Mouse (Mus musculus): ENCODE measurements around the gene Plekhf1. TPM values are rescaled to one million over a fixed set of nuclear protein-coding genes. Genes with fewer than 3 reads are reported as not detected.

Gene Plekhf1
- polyA plus RNA-seq, 1 experiment, result 1.6 TPM

- H3K36me3 ChIP-seq (ENCODE audit: control insufficient read depth, insufficient read depth, low read length), result peaks cover 5% of the 10 kb centered on the region; the same call in 1 of the 2 replicates
- peak; percentile 64 to 82 for DNase-seq (ENCODE audit: low read depth in 1 of 2, low spot score in 2 of 2)
- H3K4me1 ChIP-seq (ENCODE audit: control insufficient read depth, insufficient read depth, insufficient read length), result no peaks in the 10 kb centered on the region
- no peaks in the 10 kb centered on the region for H3K27me3 ChIP-seq (ENCODE audit: control insufficient read depth, insufficient read depth, low read length)
- WGBS, result 3% methylated on average over 28 of the region's 28 CpGs
- TF ChIP-seq POLR2A (IDR thresholded peaks at IDR 0.05; ENCODE audit: low read depth, low read length) (no peak), CTCF (IDR thresholded peaks at IDR 0.05; ENCODE audit: extremely low read depth, insufficient read depth, insufficient read length, insufficient replicate concordance) (peak; percentile 100)
- H3K4me3 ChIP-seq (ENCODE audit: extremely low read depth, insufficient read depth, insufficient read length), result no peak overlapping the region
- H3K27ac ChIP-seq (ENCODE audit: insufficient read depth, low read length), result no peak overlapping the region
These were observed 27.1 kb downstream of the Plekhf1 start for GRCm38 (mm10) chr7:38200606-38201289.

DNA sequence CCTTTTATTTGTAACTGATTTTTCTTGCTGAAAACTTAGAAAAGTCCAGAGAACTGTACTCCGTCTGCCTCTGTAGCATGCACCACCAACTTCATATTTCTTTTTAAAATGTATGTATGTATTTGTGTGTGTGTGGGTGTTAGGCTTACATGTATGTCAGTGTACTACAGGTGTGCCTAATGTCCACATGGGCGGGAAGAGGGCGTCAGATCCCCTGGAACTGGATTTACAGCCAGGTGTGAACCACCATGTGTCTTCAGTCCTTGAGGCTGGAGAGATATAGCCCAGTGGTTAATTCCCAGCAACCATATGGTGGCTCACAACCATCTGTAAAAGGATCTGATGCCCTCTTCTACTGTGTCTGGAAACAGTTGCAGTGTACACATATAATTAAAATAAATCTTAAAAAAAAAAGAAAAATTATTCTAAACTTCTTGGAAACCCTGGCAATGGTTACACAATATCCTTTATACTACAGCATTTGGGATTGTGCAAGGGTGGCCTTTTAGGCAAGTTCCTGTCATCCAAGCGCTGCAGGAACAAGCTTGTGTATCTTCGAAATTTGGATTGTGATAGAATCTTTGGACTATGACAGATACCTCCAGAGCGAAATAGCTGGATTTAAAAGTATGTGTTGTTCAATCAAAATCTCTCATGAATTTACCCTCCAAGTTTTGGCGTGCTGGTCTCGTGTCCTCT lies 27.8 kb downstream of the Plekhf1 start:
- H3K36me3 ChIP-seq (ENCODE audit: control insufficient read depth, insufficient read depth, low read length), result peaks cover 7% of the 10 kb centered on the region; the same call in 1 of the 2 replicates
- 73% methylated on average over 8 of the region's 8 CpGs for WGBS
- H3K27me3 ChIP-seq (ENCODE audit: control insufficient read depth, insufficient read depth, low read length), result no peaks in the 10 kb centered on the region
- TF ChIP-seq POLR2A (IDR thresholded peaks at IDR 0.05; ENCODE audit: low read depth, low read length) (no peak), CTCF (IDR thresholded peaks at IDR 0.05; ENCODE audit: extremely low read depth, insufficient read depth, insufficient read length, insufficient replicate concordance) (no peak)
- no peak overlapping the region for H3K27ac ChIP-seq (ENCODE audit: insufficient read depth, low read length)
- no peaks in the 10 kb centered on the region for H3K4me1 ChIP-seq (ENCODE audit: control insufficient read depth, insufficient read depth, insufficient read length)
- DNase-seq (ENCODE audit: low read depth in 1 of 2, low spot score in 2 of 2), result no peak
- H3K4me3 ChIP-seq (ENCODE audit: extremely low read depth, insufficient read depth, insufficient read length), result no peak overlapping the region

DNA sequence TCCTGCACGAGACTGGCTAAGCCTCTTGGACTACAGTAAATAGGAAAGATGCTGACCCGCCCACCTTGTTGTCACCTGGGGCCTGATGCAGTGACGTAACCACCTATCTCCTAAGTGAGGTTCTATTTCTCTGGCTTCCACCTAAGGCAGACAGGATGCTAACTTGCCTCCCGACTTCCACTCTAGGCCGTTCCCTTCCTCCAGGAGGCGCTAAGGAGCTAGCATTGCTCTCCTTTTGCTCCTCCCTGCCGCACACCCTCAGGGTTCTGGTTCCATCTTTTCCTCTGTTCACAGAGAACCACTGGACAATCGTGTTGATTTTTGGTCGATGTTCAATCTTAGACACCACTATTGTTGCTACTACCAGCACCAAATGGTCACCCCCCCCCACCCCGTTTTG lies 36.2 kb downstream of the Plekhf1 start:
- Histone ChIP-seq H3K36me3 (ENCODE audit: control insufficient read depth, insufficient read depth, low read length) (peaks cover 6% of the 10 kb centered on the region; the same call in 1 of the 2 replicates), H3K4me3 (ENCODE audit: extremely low read depth, insufficient read depth, insufficient read length) (no peak overlapping the region), H3K27ac (ENCODE audit: insufficient read depth, low read length) (no peak overlapping the region), H3K27me3 (ENCODE audit: control insufficient read depth, insufficient read depth, low read length) (no peaks in the 10 kb centered on the region), H3K4me1 (ENCODE audit: control insufficient read depth, insufficient read depth, insufficient read length) (peaks cover 26% of the 10 kb centered on the region)
- no peak for DNase-seq (ENCODE audit: low read depth in 1 of 2, low spot score in 2 of 2)
- 85% methylated on average over 10 of the region's 10 CpGs for WGBS
- TF ChIP-seq POLR2A (IDR thresholded peaks at IDR 0.05; ENCODE audit: low read depth, low read length) (no peak), CTCF (IDR thresholded peaks at IDR 0.05; ENCODE audit: extremely low read depth, insufficient read depth, insufficient read length, insufficient replicate concordance) (peak; percentile 17; the same call in 1 of the 2 replicates)

DNA sequence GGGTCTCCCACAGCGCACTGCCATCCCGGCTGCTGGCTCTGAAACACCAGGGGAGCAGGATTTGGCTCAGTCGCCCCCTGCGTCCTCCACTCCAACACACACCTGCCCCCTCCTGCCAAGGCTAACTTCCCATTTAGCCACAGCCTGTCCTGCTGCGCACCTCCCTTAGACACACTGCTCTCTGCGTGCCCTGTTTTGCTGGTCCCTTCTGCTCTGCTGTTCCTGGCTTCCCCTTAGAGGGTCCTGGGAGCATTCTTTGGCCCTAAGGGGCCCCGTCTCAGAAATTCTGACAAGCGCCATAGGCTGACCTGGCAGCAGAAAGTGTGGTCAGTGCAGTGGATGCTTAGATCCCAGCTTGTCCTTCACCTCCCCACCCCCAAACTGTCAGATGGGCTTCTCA lies 36.7 kb downstream of the Plekhf1 start:
- Histone ChIP-seq H3K4me3 (ENCODE audit: extremely low read depth, insufficient read depth, insufficient read length) (no peak overlapping the region), H3K36me3 (ENCODE audit: control insufficient read depth, insufficient read depth, low read length) (peaks cover 6% of the 10 kb centered on the region; the same call in 1 of the 2 replicates), H3K4me1 (ENCODE audit: control insufficient read depth, insufficient read depth, insufficient read length) (peaks cover 27% of the 10 kb centered on the region), H3K27ac (ENCODE audit: insufficient read depth, low read length) (no peak overlapping the region), H3K27me3 (ENCODE audit: control insufficient read depth, insufficient read depth, low read length) (no peaks in the 10 kb centered on the region)
- WGBS, result 97% methylated on average over 8 of the region's 8 CpGs
- DNase-seq (ENCODE audit: low read depth in 1 of 2, low spot score in 2 of 2), result no peak
- TF ChIP-seq CTCF (IDR thresholded peaks at IDR 0.05; ENCODE audit: extremely low read depth, insufficient read depth, insufficient read length, insufficient replicate concordance) (no peak), POLR2A (IDR thresholded peaks at IDR 0.05; ENCODE audit: low read depth, low read length) (no peak)

DNA sequence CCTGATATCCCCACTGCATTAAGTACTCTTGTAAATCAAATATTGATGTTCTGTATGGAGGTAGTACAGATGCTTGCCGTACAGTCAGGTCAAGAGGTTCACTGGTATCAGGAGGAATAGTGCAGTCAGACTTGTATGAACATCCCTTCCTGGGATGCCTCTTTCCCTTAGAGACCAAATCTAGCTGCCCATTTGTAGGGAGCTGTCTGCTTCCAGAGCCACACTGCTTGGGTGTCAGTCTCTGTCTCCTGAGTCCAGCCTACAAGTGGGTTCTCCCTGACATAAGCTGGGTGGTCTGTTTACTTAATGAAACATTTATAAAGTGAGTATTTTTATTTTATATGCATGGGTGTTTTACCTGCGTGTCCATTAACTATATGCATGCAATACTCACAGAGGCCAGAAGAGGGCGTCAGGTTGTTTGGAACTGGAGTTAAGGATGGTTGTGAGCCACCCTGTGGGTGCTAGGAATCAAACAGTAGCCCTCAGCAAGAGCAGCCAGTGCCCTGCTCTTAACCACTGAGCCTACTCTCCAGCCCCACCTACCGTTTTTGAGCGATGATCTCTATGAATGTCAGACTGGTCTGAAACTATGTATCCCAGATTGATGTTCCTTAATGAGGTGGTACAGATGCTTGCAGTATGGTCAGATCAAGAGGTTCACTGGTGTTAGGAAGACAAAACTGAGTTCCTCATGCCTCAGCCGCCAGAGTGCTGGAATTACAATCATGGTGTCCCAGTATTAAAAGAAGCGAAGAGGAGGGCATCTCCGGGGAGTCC lies 37.6 kb downstream of the Plekhf1 start:
- H3K4me3 ChIP-seq (ENCODE audit: extremely low read depth, insufficient read depth, insufficient read length), result no peak overlapping the region
- H3K4me1 ChIP-seq (ENCODE audit: control insufficient read depth, insufficient read depth, insufficient read length), result peaks cover 32% of the 10 kb centered on the region
- H3K27ac ChIP-seq (ENCODE audit: insufficient read depth, low read length), result peak overlapping the region; percentile 84; the same call in 1 of the 2 replicates
- H3K36me3 ChIP-seq (ENCODE audit: control insufficient read depth, insufficient read depth, low read length), result peaks cover 6% of the 10 kb centered on the region; the same call in 1 of the 2 replicates
- no peaks in the 10 kb centered on the region for H3K27me3 ChIP-seq (ENCODE audit: control insufficient read depth, insufficient read depth, low read length)
- no peak for DNase-seq (ENCODE audit: low read depth in 1 of 2, low spot score in 2 of 2)
- no peak for TF ChIP-seq POLR2A (IDR thresholded peaks at IDR 0.05; ENCODE audit: low read depth, low read length)
- 94% methylated on average over 8 of the region's 8 CpGs for WGBS

DNA sequence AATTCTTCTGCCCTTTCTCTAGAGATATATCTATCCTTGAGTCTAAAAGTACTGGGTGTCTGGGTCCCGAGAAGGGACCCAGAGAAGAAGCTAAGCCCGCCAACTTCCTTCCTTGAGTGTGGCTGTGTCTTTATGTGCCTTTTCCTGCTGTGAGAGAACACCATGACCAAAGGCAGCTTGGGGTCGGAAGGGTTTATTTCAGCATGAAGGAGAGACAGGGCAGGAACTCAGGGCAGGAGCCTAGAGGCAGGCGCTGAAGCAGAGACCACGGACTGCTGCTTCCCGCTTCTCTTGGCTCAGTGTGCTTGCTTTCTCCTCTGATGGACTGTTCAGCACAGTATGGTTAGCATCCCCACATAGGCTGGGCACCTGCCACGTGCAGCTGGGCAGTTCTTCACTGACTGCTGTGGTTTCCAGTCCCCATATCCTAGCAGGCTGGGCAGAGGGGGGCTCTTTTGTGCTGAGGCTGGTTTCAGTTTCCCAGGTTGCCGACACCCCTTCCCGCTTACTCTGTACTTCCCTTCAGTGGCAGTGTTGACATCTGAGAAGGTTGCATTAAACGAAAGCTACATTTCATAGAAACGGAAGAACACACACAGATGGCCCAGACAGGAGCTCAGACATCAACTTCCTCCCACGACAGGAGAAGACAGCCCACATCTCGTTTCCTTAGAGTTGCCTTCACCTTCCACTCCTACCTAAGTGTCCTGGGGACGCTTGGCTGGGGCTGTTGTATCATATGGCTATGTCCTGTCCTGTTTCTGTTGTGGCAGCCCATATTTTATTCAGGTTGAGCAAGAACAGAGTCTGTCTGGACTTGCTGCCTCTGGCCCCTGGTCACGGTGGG lies 38.5 kb downstream of the Plekhf1 start:
- 7% methylated on average over 15 of the region's 15 CpGs for WGBS
- no peak for TF ChIP-seq CTCF (IDR thresholded peaks at IDR 0.05; ENCODE audit: extremely low read depth, insufficient read depth, insufficient read length, insufficient replicate concordance)
- TF ChIP-seq POLR2A (IDR thresholded peaks at IDR 0.05; ENCODE audit: low read depth, low read length), result no peak
- Histone ChIP-seq H3K4me3 (ENCODE audit: extremely low read depth, insufficient read depth, insufficient read length) (peak overlapping the region; percentile 39), H3K36me3 (ENCODE audit: control insufficient read depth, insufficient read depth, low read length) (no peaks in the 10 kb centered on the region), H3K4me1 (ENCODE audit: control insufficient read depth, insufficient read depth, insufficient read length) (peaks cover 36% of the 10 kb centered on the region), H3K27ac (ENCODE audit: insufficient read depth, low read length) (peak overlapping the region; percentile 84), H3K27me3 (ENCODE audit: control insufficient read depth, insufficient read depth, low read length) (no peaks in the 10 kb centered on the region)
- DNase-seq (ENCODE audit: low read depth in 1 of 2, low spot score in 2 of 2), result peak; percentile 41
